Mouse (Mus musculus): Measurements from ENCODE around the gene Lrrc15.

DNA sequence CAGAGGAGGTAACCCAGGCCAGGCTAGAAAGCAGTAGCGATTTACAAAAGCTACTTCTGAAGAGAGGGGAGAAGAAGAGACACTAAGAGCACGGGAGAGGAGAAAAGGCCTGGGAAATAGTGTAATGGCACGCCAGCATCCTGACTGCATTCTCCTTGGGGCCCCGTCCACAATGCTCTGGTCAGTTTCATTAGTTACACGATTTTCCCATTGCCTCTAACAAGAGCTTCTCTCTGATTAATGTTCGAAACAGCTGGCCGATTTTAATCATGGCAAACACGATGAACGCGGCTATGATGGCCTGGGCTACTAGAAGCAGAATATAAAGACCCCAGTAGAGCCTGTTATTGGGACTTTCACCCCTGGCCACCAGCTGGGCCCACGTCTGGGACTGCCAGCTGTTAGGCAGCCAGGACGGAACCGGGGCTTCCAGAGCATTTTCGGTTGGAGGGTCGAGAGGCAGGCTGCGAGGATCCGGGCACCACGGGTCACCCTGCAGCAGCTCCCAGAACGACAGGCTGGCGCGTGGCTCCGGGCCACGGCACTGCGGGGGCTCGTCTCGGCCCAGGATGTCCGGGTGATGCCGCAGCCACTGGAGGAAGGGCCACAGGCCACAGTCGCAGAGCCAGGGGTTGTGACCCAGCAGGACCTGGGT, 25.0 kb upstream of the Lrrc15 start:
- TF ChIP-seq CTCF (IDR thresholded peaks at IDR 0.05; ENCODE audit: low read depth, low read length) (no peak), GATA1 (IDR thresholded peaks at IDR 0.05; ENCODE audit: borderline replicate concordance, low read length) (no peak), TAL1 (conservative IDR thresholded peaks at IDR 0.05; ENCODE audit: low read depth, low read length) (no peak)

Data from G1E (cell line).